Mouse (Mus musculus) heart, postnatal 0 days (tissue): ENCODE data around the gene Elf1. TPM values are rescaled to one million over a fixed set of nuclear protein-coding genes. Genes with fewer than 3 reads are reported as not detected.
A peak's percentile ranks its signal among the peaks of the same experiment; 100 is the strongest.

Experiments
- ATAC-seq: fragments of 200-750 bp; cut with Nextera tagmentation; 2 replicates; pipeline ENCODE4 v1.8.0; 2017; ENCODE audit warnings: low read depth, moderate number of reproducible peaks, moderate library complexity; ENCODE audit not compliant: insufficient read depth
- DNase-seq: peaks from one replicate; pipeline ENCODE4 v3.0.0-alpha.2; 2016; ENCODE audit warnings: low spot score
- H3K27ac ChIP-seq: fragments of 300-500 bp; sonication (generic); 2 replicates; pipeline ENCODE4 v1.5.1; 2014; ENCODE audit warnings: low read depth, mild to moderate bottlenecking
- H3K27me3 ChIP-seq: fragments of 300-500 bp; sonication (generic); 2 replicates; pipeline ENCODE4 v1.6.1; 2014; ENCODE audit warnings: low read length, mixed read lengths; ENCODE audit not compliant: control insufficient read depth, insufficient read depth
- H3K36me3 ChIP-seq: fragments of 300-500 bp; sonication (generic); replicated peaks from 2 replicates; pipeline ENCODE4 v1.6.1; 2014; ENCODE audit warnings: low read length, mixed read lengths; ENCODE audit not compliant: control insufficient read depth, insufficient read depth
- H3K4me1 ChIP-seq: fragments of 300-500 bp; sonication (generic); 2 replicates; pipeline ENCODE4 v1.6.1; 2014; ENCODE audit warnings: antibody characterized with exemption; ENCODE audit not compliant: control insufficient read depth, insufficient read depth
- H3K4me2 ChIP-seq: fragments of 300-500 bp; sonication (generic); 2 replicates; pipeline ENCODE4 v1.6.1; 2014; ENCODE audit warnings: low read depth, mild to moderate bottlenecking, low read length, moderate library complexity
- H3K4me3 ChIP-seq: fragments of 300-500 bp; sonication (generic); 2 replicates; pipeline ENCODE4 v1.5.1; 2014; ENCODE audit warnings: low read depth, low read length
- H3K9ac ChIP-seq: fragments of 300-500 bp; sonication (generic); replicated peaks from 2 replicates; pipeline ENCODE4 v1.6.1; 2014; ENCODE audit warnings: low read depth, low read length, mixed read lengths
- H3K9me3 ChIP-seq: fragments of 300-500 bp; sonication (generic); replicated peaks from 2 replicates; pipeline ENCODE4 v1.6.1; 2016; ENCODE audit warnings: low read length; ENCODE audit not compliant: control insufficient read depth
- CTCF ChIP-seq: IDR thresholded peaks from 2 replicates; pipeline ENCODE4 v1.5.1; 2016; ENCODE audit warnings: antibody characterized with exemption, control low read depth, low read depth
- EP300 ChIP-seq: IDR thresholded peaks from 2 replicates; pipeline ENCODE4 v1.6.1; 2016; ENCODE audit warnings: antibody characterized with exemption, low read depth
- WGBS: fragments of 180-500 bp; shearing (Covaris S2); extraction: QIAGEN DNeasy Blood & Tissue Kit; methylation state at CpG from one replicate; pipeline ENCODE4 v1.1.7; 2014; 5-methylcytosine and 5-hydroxymethylcytosine counted together
- polyA plus RNA-seq: library from polyadenylated mRNA; unstranded; fragments of >200 nt; fragmentation: Nextera tagmentation; extraction: Ambion mirVana; gene quantifications from 2 replicates; pipeline ENCODE4 v1.2.1, GENCODE M21; 2015
- total RNA-seq: library from RNA; depleted of rRNA; stranded (reverse); fragments of >200 nt; gene quantifications from 2 replicates; pipeline ENCODE4 v1.2.3, GENCODE M21; 2014; ENCODE audit warnings: low replicate concordance

Gene Elf1
- total and polyA plus RNA-seq, 2 experiments from 2014 or later, result 7.4 to 11.0 TPM

DNA sequence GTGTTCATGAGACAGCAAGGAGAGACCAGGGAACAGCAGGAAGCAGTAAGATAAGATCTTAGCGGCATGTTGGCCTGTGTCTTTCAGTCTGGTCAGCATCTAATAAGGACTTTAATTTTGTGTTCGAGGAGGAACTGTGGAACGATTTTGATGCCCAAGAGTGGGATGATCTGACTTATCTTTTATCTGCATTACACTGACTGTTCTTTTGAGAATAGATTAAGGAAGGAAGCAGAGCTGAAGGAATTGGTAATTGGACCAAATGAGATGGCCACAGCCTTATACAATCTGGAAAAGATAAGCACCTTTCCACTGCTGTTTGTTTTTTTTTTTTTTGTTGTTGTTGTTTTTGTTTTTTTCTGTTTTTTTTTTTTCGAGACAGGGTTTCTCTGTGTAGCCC is 19.8 kb downstream of the Elf1 start:
- Histone ChIP-seq H3K27ac (no peak overlapping the region), H3K9ac (no peak overlapping the region), H3K27me3 (no peaks in the 10 kb centered on the region), H3K4me2 (no peak overlapping the region), H3K36me3 (0 out of 2 replicates have a peak, but pooled peaks cover 7% of the 10 kb centered on the region), H3K4me1 (peaks cover 10% of the 10 kb centered on the region), H3K9me3 (no peaks in the 10 kb centered on the region), H3K4me3 (no peak overlapping the region)
- ATAC-seq (no peak), DNase-seq (no peak)
- TF ChIP-seq CTCF, result no peak
- TF ChIP-seq EP300, result no peak
- 54% methylated on average over 4 of the region's 4 CpGs for WGBS

DNA sequence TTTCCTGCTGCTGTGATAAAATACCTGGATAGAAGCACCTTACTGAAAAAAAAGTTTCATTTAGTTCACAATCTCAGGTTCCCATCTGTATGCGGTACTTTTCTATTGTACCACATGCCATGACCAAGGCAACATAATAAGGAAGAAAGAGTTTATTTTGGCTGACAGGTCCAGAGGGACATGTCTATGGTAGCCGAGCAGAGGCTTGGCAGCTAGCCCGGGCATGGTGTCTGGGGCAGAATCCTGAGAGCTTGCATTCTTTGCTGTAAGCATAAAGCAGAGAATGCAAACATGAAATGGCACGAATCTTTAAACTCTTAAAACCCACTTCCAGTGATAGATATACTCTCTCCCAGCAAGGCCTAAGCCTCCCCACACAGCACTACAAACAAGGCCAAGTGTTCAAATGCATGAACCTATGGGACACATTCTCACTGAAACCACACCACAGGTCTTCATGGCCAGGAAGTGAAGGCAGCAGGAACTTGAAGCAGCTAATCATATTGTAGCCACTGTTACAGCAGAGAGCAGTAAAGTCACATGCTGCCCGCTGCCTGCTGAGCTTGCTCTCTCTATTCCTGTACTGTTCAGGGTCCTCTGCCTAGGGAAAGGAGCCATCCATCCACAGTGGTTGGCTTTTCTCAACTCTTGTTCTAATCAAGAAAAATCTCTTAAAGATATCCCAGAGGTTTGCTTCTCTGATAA is 22.5 kb downstream of the Elf1 start:
- ATAC-seq (peak; percentile 68), DNase-seq (peak; percentile 38)
- H3K9me3 ChIP-seq, result no peaks in the 10 kb centered on the region
- H3K4me3 ChIP-seq, result no peak overlapping the region
- 24% methylated on average over 5 of the region's 5 CpGs for WGBS
- H3K9ac ChIP-seq, result no peak overlapping the region
- no peak overlapping the region for H3K4me2 ChIP-seq
- 0 out of 2 replicates have a peak, but pooled peaks cover 7% of the 10 kb centered on the region for H3K36me3 ChIP-seq
- peak overlapping the region; percentile 70 for H3K27ac ChIP-seq
- TF ChIP-seq CTCF, result no peak
- TF ChIP-seq EP300, result no peak
- peaks cover 16% of the 10 kb centered on the region for H3K4me1 ChIP-seq
- no peaks in the 10 kb centered on the region for H3K27me3 ChIP-seq

DNA sequence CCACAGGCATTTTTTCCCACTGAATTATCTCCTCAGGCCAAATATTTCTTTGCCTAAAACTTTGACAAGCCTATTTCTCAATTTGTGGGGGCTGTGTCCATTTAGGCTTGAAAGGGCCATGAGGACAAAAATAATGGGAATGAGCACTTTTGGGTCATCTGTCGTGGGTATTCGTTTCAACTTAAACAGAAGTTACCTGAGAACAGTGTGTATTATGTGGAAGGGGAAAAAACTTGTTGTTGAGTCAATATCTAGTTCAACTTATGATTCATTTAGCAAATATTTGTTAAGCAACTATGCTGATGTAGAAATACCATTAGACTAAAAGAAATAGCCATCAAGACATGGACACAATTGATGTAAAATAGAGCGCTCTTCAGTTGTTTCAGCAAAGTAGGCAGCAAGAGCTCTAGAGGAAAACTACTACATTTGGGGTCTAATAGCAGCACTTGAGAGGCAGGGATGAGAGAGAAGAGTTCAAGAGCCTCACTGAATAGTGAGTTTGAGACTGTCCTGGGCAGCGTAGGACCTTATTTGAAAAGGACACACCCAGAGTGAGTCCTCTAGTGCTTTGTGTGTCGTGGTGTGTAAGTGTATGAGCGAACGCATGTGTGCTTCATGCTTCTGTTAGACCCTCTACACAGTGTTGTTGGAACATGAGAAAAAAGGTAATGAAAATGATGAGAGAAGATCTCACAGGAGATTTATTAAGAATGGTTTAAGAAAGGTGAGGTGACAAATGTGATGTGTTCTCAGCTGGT is 23.4 kb downstream of the Elf1 start:
- Histone ChIP-seq H3K4me2 (no peak overlapping the region), H3K36me3 (0 out of 2 replicates have a peak, but pooled peaks cover 7% of the 10 kb centered on the region), H3K9ac (no peak overlapping the region), H3K4me1 (peaks cover 20% of the 10 kb centered on the region), H3K4me3 (no peak overlapping the region), H3K27me3 (no peaks in the 10 kb centered on the region), H3K27ac (peak overlapping the region; percentile 70), H3K9me3 (no peaks in the 10 kb centered on the region)
- DNase-seq (no peak), ATAC-seq (no peak)
- no peak for TF ChIP-seq CTCF
- TF ChIP-seq EP300, result no peak
- 91% methylated on average over 7 of the region's 7 CpGs for WGBS

DNA sequence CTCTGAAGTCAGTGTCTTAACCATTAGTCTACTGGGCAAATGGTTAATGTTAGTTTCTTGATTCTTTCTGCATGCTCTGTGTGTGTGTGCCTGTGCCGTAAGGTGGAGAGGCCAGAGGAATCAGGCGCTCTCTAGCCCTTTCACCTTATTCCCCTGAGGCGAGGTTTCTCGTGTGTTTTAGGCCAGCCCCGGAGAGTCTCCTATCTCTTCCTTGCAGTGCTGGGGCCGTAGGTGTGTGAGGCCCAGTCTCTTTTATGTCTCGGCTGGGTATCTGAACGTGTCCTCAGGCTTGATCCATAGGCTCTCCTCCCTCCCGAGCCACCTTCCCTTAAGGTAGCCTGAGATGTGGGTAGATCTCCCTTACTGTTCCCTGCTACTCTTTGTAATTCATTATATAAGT is 25.2 kb downstream of the Elf1 start:
- H3K27ac ChIP-seq, result no peak overlapping the region
- no peaks in the 10 kb centered on the region for H3K9me3 ChIP-seq
- H3K9ac ChIP-seq, result no peak overlapping the region
- ATAC-seq (no peak), DNase-seq (no peak)
- WGBS, result 67% methylated on average over 9 of the region's 9 CpGs
- TF ChIP-seq EP300 (no peak), CTCF (no peak)
- no peak overlapping the region for H3K4me3 ChIP-seq
- H3K4me2 ChIP-seq, result no peak overlapping the region
- no peaks in the 10 kb centered on the region for H3K27me3 ChIP-seq
- peaks cover 20% of the 10 kb centered on the region for H3K4me1 ChIP-seq
- H3K36me3 ChIP-seq, result 0 out of 2 replicates have a peak, but pooled peaks cover 6% of the 10 kb centered on the region

DNA sequence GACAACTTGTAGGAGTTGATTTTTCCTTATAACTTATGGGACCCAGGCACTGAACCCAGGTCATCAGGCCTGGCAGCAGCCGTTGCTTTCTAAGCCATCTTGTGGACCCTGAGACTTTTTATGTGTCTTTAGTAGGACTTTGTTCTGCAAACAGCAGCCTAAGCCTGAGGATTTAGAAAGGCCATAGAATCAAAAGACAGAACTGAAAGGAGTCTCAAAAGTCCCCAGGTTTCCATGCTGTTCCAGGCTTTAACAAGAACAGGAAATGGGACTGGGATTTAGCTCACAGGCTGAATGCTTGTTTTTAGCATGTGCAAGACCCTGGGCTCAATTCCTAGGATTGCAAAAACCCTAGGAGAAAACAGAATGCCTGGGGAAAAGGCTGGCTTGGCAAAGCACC is 26.9 kb downstream of the Elf1 start:
- H3K27ac ChIP-seq, result peak overlapping the region; percentile 14
- H3K27me3 ChIP-seq, result no peaks in the 10 kb centered on the region
- DNase-seq, result no peak
- H3K4me2 ChIP-seq, result no peak overlapping the region
- no peaks in the 10 kb centered on the region for H3K9me3 ChIP-seq
- 82% methylated on average over 1 of the region's 1 CpGs for WGBS
- H3K4me1 ChIP-seq, result peaks cover 27% of the 10 kb centered on the region
- no peak overlapping the region for H3K4me3 ChIP-seq
- TF ChIP-seq EP300 (no peak), CTCF (no peak)
- H3K9ac ChIP-seq, result no peak overlapping the region
- H3K36me3 ChIP-seq, result no peaks in the 10 kb centered on the region
- no peak for ATAC-seq
